ENCODE assay signal across 22 mouse cellular contexts in genomic region chr3:154127246-154127645, GRCm38 (mm10).
"Had no signal": no experiment of that assay in that cellular context is flagged by ENCODE, and none has a peak within 500 bp of the region (broad histone marks: within the 10 kb centered on the region; RNA-seq: fewer than 3 reads in every experiment).

No protein-coding gene starts in this region.

- H3K27me3 ChIP-seq: heart, embryonic 12.5 days; hindbrain, embryonic 15.5 days; kidney, embryonic 15.5 days; limb, embryonic 13.5 days; limb, embryonic 15.5 days; liver, embryonic 12.5 days had no signal

- H3K4me3 ChIP-seq: heart, embryonic 10.5 days; heart, embryonic 12.5 days; hindbrain, embryonic 13.5 days; hindbrain, embryonic 15.5 days; kidney, embryonic 15.5 days; limb, embryonic 13.5 days; limb, embryonic 15.5 days; liver, embryonic 12.5 days had no signal

- H3K36me3 ChIP-seq: heart, embryonic 10.5 days; heart, embryonic 12.5 days; hindbrain, embryonic 13.5 days; hindbrain, embryonic 15.5 days; kidney, embryonic 15.5 days; limb, embryonic 13.5 days; limb, embryonic 15.5 days; liver, embryonic 12.5 days had no signal

- H3K4me1 ChIP-seq: limb, embryonic 13.5 days; limb, embryonic 15.5 days had no signal

- H3K9me3 ChIP-seq: heart, embryonic 10.5 days; heart, embryonic 12.5 days; hindbrain, embryonic 13.5 days; hindbrain, embryonic 15.5 days; kidney, embryonic 15.5 days; limb, embryonic 13.5 days; limb, embryonic 15.5 days; liver, embryonic 12.5 days had no signal

- ATAC-seq: hindbrain, postnatal 0 days; intestine, embryonic 16.5 days; liver, embryonic 12.5 days had no signal

- H3K4me2 ChIP-seq: heart, embryonic 12.5 days; hindbrain, embryonic 13.5 days; hindbrain, embryonic 15.5 days; kidney, embryonic 15.5 days; limb, embryonic 13.5 days; limb, embryonic 15.5 days; liver, embryonic 12.5 days had no signal

- H3K27ac ChIP-seq: heart, embryonic 10.5 days; hindbrain, embryonic 13.5 days; hindbrain, embryonic 15.5 days; hindbrain, postnatal 0 days; kidney, embryonic 15.5 days; kidney, postnatal 0 days; limb, embryonic 13.5 days; limb, embryonic 15.5 days; liver, embryonic 12.5 days; liver, embryonic 14.5 days had no signal

- DNase-seq: gastrocnemius, postnatal 14 days; gastrocnemius, postnatal 36 days; heart, adult 18-20 months; heart, postnatal 10 days; kidney, adult 11 months; kidney, adult 2 months; kidney, adult 9 months; kidney, postnatal 14 days; kidney, postnatal 36 days; left cerebral cortex, postnatal 4 days had no signal

- H3K9ac ChIP-seq: heart, embryonic 12.5 days; hindbrain, embryonic 13.5 days; hindbrain, embryonic 15.5 days; kidney, embryonic 15.5 days; limb, embryonic 13.5 days; limb, embryonic 15.5 days; liver, embryonic 12.5 days; liver, embryonic 14.5 days had no signal
